In the genomic region with DNA sequence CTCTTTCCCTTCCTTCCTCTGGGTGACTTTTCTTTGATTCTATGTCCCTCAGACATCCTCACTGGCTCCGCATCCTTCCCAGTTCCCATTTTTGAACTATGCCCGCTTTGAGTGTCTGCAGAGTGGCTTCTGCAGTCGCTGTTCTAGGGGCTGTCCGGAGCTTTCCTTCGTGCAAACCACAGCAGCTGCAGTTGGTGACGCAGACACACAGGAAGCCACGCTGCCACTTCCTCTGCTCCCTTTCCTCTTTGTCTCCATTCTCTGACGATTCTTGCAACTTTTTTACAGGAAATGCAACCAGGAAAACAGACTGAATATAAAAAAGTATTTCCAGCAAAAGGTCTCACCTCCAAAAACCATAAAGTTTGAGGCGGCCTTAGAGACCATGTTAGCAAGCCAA, we compare ENCODE assay signal across 10 mouse cellular contexts.
A peak's percentile ranks its signal among the peaks of the same experiment; 100 is the strongest.
DNase-seq lines count a peak whose midpoint lies in the region; ATAC-seq lines count a peak whose summit lies in the region.
"Had no signal": no experiment of that assay in that cellular context is flagged by ENCODE, and none has a peak within 500 bp of the region (broad histone marks: within the 10 kb centered on the region; RNA-seq: fewer than 3 reads in every experiment).

No protein-coding gene starts in this region.

- H3K27me3 ChIP-seq in kidney, embryonic 15.5 days, result no peaks in the 10 kb centered on the region
- no peaks in the 10 kb centered on the region for H3K27me3 ChIP-seq in hindbrain, embryonic 12.5 days
- H3K27me3 ChIP-seq in hindbrain, embryonic 10.5 days (ENCODE audit: insufficient read depth, poor library complexity, severe bottlenecking), result no peaks in the 10 kb centered on the region
- no peaks in the 10 kb centered on the region for H3K27me3 ChIP-seq in hindbrain, embryonic 11.5 days (ENCODE audit: control insufficient read depth, insufficient read depth, low read length)

- H3K4me1 ChIP-seq in kidney, embryonic 15.5 days, result 0 out of 2 replicates have a peak, but pooled peaks cover 2% of the 10 kb centered on the region
- H3K4me1 ChIP-seq in hindbrain, embryonic 12.5 days, result peaks cover 12% of the 10 kb centered on the region
- 0 out of 2 replicates have a peak, but pooled peaks cover 7% of the 10 kb centered on the region for H3K4me1 ChIP-seq in hindbrain, embryonic 10.5 days (replicated peaks)
- H3K4me1 ChIP-seq in hindbrain, embryonic 11.5 days (replicated peaks; ENCODE audit: control insufficient read depth, insufficient read depth, low read length), result no peaks in the 10 kb centered on the region
- H3K4me1 ChIP-seq: embryonic facial prominence, embryonic 10.5 days had no signal

- WGBS in kidney, embryonic 15.5 days, result 72% methylated on average over 9 of the region's 9 CpGs
- WGBS in macrophage (ENCODE audit: missing documents), result 10% methylated on average over 9 of the region's 9 CpGs
- WGBS in hindbrain, embryonic 12.5 days, result 85% methylated on average over 9 of the region's 9 CpGs
- 88% methylated on average over 9 of the region's 9 CpGs for WGBS in hindbrain, embryonic 10.5 days
- 83% methylated on average over 9 of the region's 9 CpGs for WGBS in hindbrain, embryonic 11.5 days

- H3K9ac ChIP-seq in kidney, embryonic 15.5 days, result no peak overlapping the region
- H3K9ac ChIP-seq in hindbrain, embryonic 12.5 days, result no peak overlapping the region
- no peak overlapping the region for H3K9ac ChIP-seq in hindbrain, embryonic 11.5 days (ENCODE audit: low read depth, low read length)

- H3K9me3 ChIP-seq in kidney, embryonic 15.5 days (replicated peaks), result no peaks in the 10 kb centered on the region
- H3K9me3 ChIP-seq in hindbrain, embryonic 12.5 days (replicated peaks), result peaks cover 8% of the 10 kb centered on the region; the same call in 1 of the 2 replicates
- peaks cover 4% of the 10 kb centered on the region; the same call in 1 of the 2 replicates for H3K9me3 ChIP-seq in hindbrain, embryonic 10.5 days
- no peaks in the 10 kb centered on the region for H3K9me3 ChIP-seq in hindbrain, embryonic 11.5 days (ENCODE audit: control insufficient read depth, low read length)
- H3K9me3 ChIP-seq: embryonic facial prominence, embryonic 10.5 days had no signal

- H3K4me2 ChIP-seq in kidney, embryonic 15.5 days, result no peak overlapping the region
- H3K4me2 ChIP-seq in hindbrain, embryonic 12.5 days (replicated peaks), result no peak overlapping the region
- no peak overlapping the region for H3K4me2 ChIP-seq in hindbrain, embryonic 11.5 days (replicated peaks; ENCODE audit: low read depth, low read length)

- H3K27ac ChIP-seq in kidney, embryonic 15.5 days, result 0 out of 2 replicates have a peak overlapping the region, but pooled peaks have one; percentile 10
- peak overlapping the region; percentile 67 for H3K27ac ChIP-seq in macrophage
- no peak overlapping the region for H3K27ac ChIP-seq in hindbrain, embryonic 12.5 days
- no peak overlapping the region for H3K27ac ChIP-seq in hindbrain, embryonic 10.5 days
- no peak overlapping the region for H3K27ac ChIP-seq in hindbrain, embryonic 11.5 days (ENCODE audit: low read depth, low read length)
- H3K27ac ChIP-seq: embryonic facial prominence, embryonic 10.5 days had no signal

- no peak for ATAC-seq in kidney, embryonic 15.5 days (replicated peaks; ENCODE audit: low FRiP score)
- ATAC-seq in common myeloid progenitor, adult 5-6 weeks (replicated peaks; ENCODE audit: low read depth, poor library complexity, severe bottlenecking), result peak; percentile 87
- no peak for ATAC-seq in hindbrain, embryonic 12.5 days (ENCODE audit: low FRiP score)
- no peak for ATAC-seq in hindbrain, embryonic 11.5 days (ENCODE audit: low FRiP score)

- H3K4me3 ChIP-seq in kidney, embryonic 15.5 days (replicated peaks), result no peak overlapping the region
- H3K4me3 ChIP-seq in macrophage (ENCODE audit: inconsistent target), result no peak overlapping the region
- no peak overlapping the region for H3K4me3 ChIP-seq in hindbrain, embryonic 12.5 days
- no peak overlapping the region for H3K4me3 ChIP-seq in hindbrain, embryonic 10.5 days
- H3K4me3 ChIP-seq in hindbrain, embryonic 11.5 days (ENCODE audit: low read depth, low read length), result no peak overlapping the region
- H3K4me3 ChIP-seq: embryonic facial prominence, embryonic 10.5 days had no signal

- DNase-seq in kidney, adult 18-20 months, result no peak
- DNase-seq in thymus, postnatal 0 days (ENCODE audit: low spot score), result peak; percentile 93
- no peak for DNase-seq in hindbrain, embryonic 10.5 days (ENCODE audit: low spot score)
- no peak for DNase-seq in hindbrain, embryonic 11.5 days (ENCODE audit: low spot score)
- DNase-seq: layer of hippocampus, postnatal 36 days had no signal

- no peaks in the 10 kb centered on the region for H3K79me2 ChIP-seq in macrophage (ENCODE audit: inconsistent target)

- H3K36me3 ChIP-seq in kidney, embryonic 15.5 days, result no peaks in the 10 kb centered on the region
- no peaks in the 10 kb centered on the region for H3K36me3 ChIP-seq in macrophage (ENCODE audit: inconsistent target)
- no peaks in the 10 kb centered on the region for H3K36me3 ChIP-seq in hindbrain, embryonic 12.5 days
- no peaks in the 10 kb centered on the region for H3K36me3 ChIP-seq in hindbrain, embryonic 10.5 days
- no peaks in the 10 kb centered on the region for H3K36me3 ChIP-seq in hindbrain, embryonic 11.5 days (ENCODE audit: control insufficient read depth, insufficient read depth, low read length)
- H3K36me3 ChIP-seq: embryonic facial prominence, embryonic 10.5 days had no signal

Comparison
In these comparisons a context has a peak if more than half of its experiments do, and no peak if none do; other contexts are left out.
1. H3K27ac ChIP-seq: peak in kidney, embryonic 15.5 days (single experiment) and macrophage (single experiment); none in hindbrain, embryonic 12.5 days (single experiment), hindbrain, embryonic 10.5 days (single experiment) and hindbrain, embryonic 11.5 days (single experiment).